Comparison of ENCODE assay signal across 29 mouse cellular contexts in the genomic region with DNA sequence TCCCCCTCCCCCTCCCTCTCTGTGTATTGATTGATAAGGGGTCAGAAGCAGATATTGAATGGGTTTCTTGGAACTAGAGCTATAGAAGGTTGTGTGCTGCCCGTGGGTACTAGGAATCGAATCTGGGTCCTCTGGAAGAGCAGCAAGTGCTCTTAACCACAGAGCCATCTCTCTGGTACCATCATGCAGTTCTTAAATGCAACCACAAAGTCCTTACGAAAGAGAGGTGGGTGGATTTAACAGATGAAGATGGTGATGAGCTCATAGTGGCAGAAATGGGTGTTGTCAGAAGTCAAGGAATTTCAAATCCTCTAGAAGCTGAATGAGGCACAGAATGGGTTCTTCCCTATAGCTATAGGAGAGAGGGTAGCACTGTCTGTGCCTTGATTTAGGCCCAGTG. TPM values are rescaled to one million over a fixed set of nuclear protein-coding genes. Genes with fewer than 3 reads are reported as not detected.
A peak's percentile ranks its signal among the peaks of the same experiment; 100 is the strongest.
DNase-seq lines count a peak whose midpoint lies in the region; ATAC-seq lines count a peak whose summit lies in the region.
"Had no signal": no experiment of that assay in that cellular context is flagged by ENCODE, and none has a peak within 500 bp of the region (broad histone marks: within the 10 kb centered on the region; RNA-seq: fewer than 3 reads in every experiment).

No protein-coding gene starts in this region.

- ATAC-seq in CD4-positive, CD25-positive, alpha-beta regulatory T cell, adult 4 months, result peak; percentile 51
- ATAC-seq in forebrain, embryonic 16.5 days, result no peak
- ATAC-seq: liver, embryonic 12.5 days; liver, postnatal 0 days; lung, postnatal 0 days; midbrain, embryonic 16.5 days; Patski had no signal

- H3K4me3 ChIP-seq in forebrain, embryonic 16.5 days (replicated peaks; ENCODE audit: low read length), result no peak overlapping the region
- H3K4me3 ChIP-seq: erythroblast, embryonic 14.5 days; forebrain, embryonic 12.5 days; heart, embryonic 10.5 days; heart, embryonic 15.5 days; hindbrain, embryonic 13.5 days; liver, embryonic 12.5 days; myocyte; neural tube, embryonic 13.5 days had no signal

- no peak overlapping the region for H3K27ac ChIP-seq in forebrain, embryonic 16.5 days (ENCODE audit: low read length)
- H3K27ac ChIP-seq: forebrain, embryonic 12.5 days; heart, embryonic 10.5 days; heart, embryonic 15.5 days; hindbrain, embryonic 13.5 days; liver, embryonic 12.5 days; macrophage; neural tube, embryonic 13.5 days had no signal

- DNase-seq in 416B (ENCODE audit: low read depth) (peak; percentile 75), adipocyte (ENCODE audit: low spot score) (no peak)
- DNase-seq in induced T-regulatory cell, adult 2 months (ENCODE audit: low read depth), result peak; percentile 60
- DNase-seq in naive thymus-derived CD4-positive, alpha-beta T cell, adult 2 months (ENCODE audit: low read depth), result peak; percentile 59
- DNase-seq in cerebellum, adult 11-12 months, result no peak
- DNase-seq: adrenal gland, adult 2 months; adrenal gland, postnatal 36 days; cerebellum, adult 2 months; cerebellum, postnatal 14 days; gastrocnemius, postnatal 10 days; kidney, adult 11 months; liver, postnatal 0 days; right cerebral cortex, postnatal 14 days had no signal

- H3K4me2 ChIP-seq in forebrain, embryonic 16.5 days (ENCODE audit: low read length), result no peak overlapping the region
- H3K4me2 ChIP-seq: forebrain, embryonic 12.5 days; heart, embryonic 15.5 days; hindbrain, embryonic 13.5 days; liver, embryonic 12.5 days; midbrain, embryonic 11.5 days; neural tube, embryonic 13.5 days had no signal

- H3K27me3 ChIP-seq in forebrain, embryonic 16.5 days (replicated peaks; ENCODE audit: control insufficient read depth, insufficient read depth, low read length), result no peaks in the 10 kb centered on the region
- H3K27me3 ChIP-seq: CH12.LX; heart, embryonic 15.5 days; hindbrain, embryonic 13.5 days; liver, embryonic 12.5 days; neural tube, embryonic 13.5 days; Patski had no signal

- H3K9me3 ChIP-seq in forebrain, embryonic 16.5 days (ENCODE audit: control insufficient read depth, low read length), result no peaks in the 10 kb centered on the region
- H3K9me3 ChIP-seq: forebrain, embryonic 12.5 days; heart, embryonic 10.5 days; heart, embryonic 15.5 days; hindbrain, embryonic 13.5 days; liver, embryonic 12.5 days; neural tube, embryonic 13.5 days had no signal

- H3K4me1 ChIP-seq in forebrain, embryonic 16.5 days (replicated peaks; ENCODE audit: control insufficient read depth, insufficient read depth, low read length), result peaks cover 13% of the 10 kb centered on the region

- H3K36me3 ChIP-seq in forebrain, embryonic 16.5 days (ENCODE audit: control insufficient read depth, insufficient read depth), result no peaks in the 10 kb centered on the region
- H3K36me3 ChIP-seq: forebrain, embryonic 12.5 days; heart, embryonic 10.5 days; heart, embryonic 15.5 days; hindbrain, embryonic 13.5 days; liver, embryonic 12.5 days; neural tube, embryonic 13.5 days had no signal

- no peak overlapping the region for H3K9ac ChIP-seq in forebrain, embryonic 16.5 days (replicated peaks; ENCODE audit: low read depth, low read length)
- H3K9ac ChIP-seq: forebrain, embryonic 12.5 days; heart, embryonic 15.5 days; hindbrain, embryonic 13.5 days; liver, embryonic 12.5 days; liver, postnatal 0 days; neural tube, embryonic 13.5 days had no signal

- 90% methylated on average over 3 of the region's 3 CpGs for WGBS in forebrain, embryonic 16.5 days

RNA-seq across cellular contexts. Expression of a gene that starts 40.8 kb away (rescaled TPM):
- 10 to 100 TPM; 16.0 to 19.4 TPM for polyA plus RNA-seq in CD4-positive, CD25-positive, alpha-beta regulatory T cell, adult 4 months (2017; shearing (Covaris generic))
- 37.1 and 39.7 TPM in 2 replicates for polyA plus RNA-seq in forebrain, embryonic 16.5 days (2015; fragmentation: Nextera tagmentation; extraction: Ambion mirVana)

Comparison
In these comparisons a context has a peak if more than half of its experiments do, and no peak if none do; other contexts are left out.
1. DNase-seq: peak in 416B (single experiment), induced T-regulatory cell, adult 2 months (single experiment) and naive thymus-derived CD4-positive, alpha-beta T cell, adult 2 months (single experiment); none in adipocyte (single experiment) and cerebellum, adult 11-12 months (single experiment).